Mouse (Mus musculus): Measurements from ENCODE around the gene Esrrb. TPM values are rescaled to one million over a fixed set of nuclear protein-coding genes. Genes with fewer than 3 reads are reported as not detected.
A peak's percentile ranks its signal among the peaks of the same experiment; 100 is the strongest.

Gene Esrrb
- polyA plus RNA-seq, 1 experiment from 2014 or later: 0.21 TPM

GRCm38 (mm10) chr12:86359406-86359805 is 1.5 kb upstream of the Esrrb start:
- H3K4me1 ChIP-seq (replicated peaks; ENCODE audit: control insufficient read depth, insufficient read depth, low read length): peaks cover 9% of the 10 kb centered on the region
- no peak overlapping the region for H3K4me2 ChIP-seq (ENCODE audit: low read depth, low read length)
- H3K36me3 ChIP-seq (ENCODE audit: control insufficient read depth, insufficient read depth, low read length): no peaks in the 10 kb centered on the region
- H3K9ac ChIP-seq (ENCODE audit: low read length): no peak overlapping the region
- 17% methylated on average over 6 of the region's 6 CpGs for WGBS
- H3K27ac ChIP-seq (ENCODE audit: low read length): no peak overlapping the region
- peak; percentile 34; the same call in 1 of the 2 replicates for ATAC-seq (ENCODE audit: low read depth)
- no peak overlapping the region for H3K4me3 ChIP-seq (ENCODE audit: low read length)
- H3K27me3 ChIP-seq (ENCODE audit: control insufficient read depth, insufficient read depth, low read depth, low read length): peaks cover 5% of the 10 kb centered on the region; the same call in 1 of the 2 replicates
- no peaks in the 10 kb centered on the region for H3K9me3 ChIP-seq (ENCODE audit: control insufficient read depth, low read length)

DNA sequence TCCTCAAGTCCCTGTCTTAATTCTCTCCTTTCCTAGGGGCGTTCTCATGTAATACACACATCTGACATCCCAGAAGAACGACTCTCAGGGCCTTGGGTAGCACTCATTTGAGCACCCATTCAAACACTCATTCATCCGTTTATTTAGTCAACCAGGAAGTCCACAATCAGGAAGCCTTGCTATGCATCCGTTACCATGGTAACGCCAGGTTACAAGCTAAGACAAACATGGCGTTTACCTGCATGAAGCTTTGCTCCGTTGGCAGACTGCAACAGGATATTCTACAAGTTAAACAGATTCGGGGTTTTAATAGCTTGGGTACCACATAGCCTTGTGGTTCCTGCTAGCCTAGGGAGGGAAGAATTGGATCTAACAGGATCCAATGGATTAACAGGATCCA is 1.0 kb upstream of the Esrrb start:
- ATAC-seq (ENCODE audit: low read depth): peak; percentile 15; the same call in 1 of the 2 replicates
- no peak overlapping the region for H3K4me3 ChIP-seq (ENCODE audit: low read length)

GRCm38 (mm10) chr12:86364285-86364684 is 3.4 kb downstream of the Esrrb start:
- Histone ChIP-seq H3K4me3 (ENCODE audit: low read length) (no peak overlapping the region), H3K36me3 (ENCODE audit: control insufficient read depth, insufficient read depth, low read length) (no peaks in the 10 kb centered on the region), H3K4me1 (replicated peaks; ENCODE audit: control insufficient read depth, insufficient read depth, low read length) (peaks cover 9% of the 10 kb centered on the region), H3K27me3 (ENCODE audit: control insufficient read depth, insufficient read depth, low read depth, low read length) (peaks cover 5% of the 10 kb centered on the region; the same call in 1 of the 2 replicates), H3K4me2 (ENCODE audit: low read depth, low read length) (no peak overlapping the region), H3K27ac (ENCODE audit: low read length) (no peak overlapping the region), H3K9me3 (ENCODE audit: control insufficient read depth, low read length) (no peaks in the 10 kb centered on the region), H3K9ac (ENCODE audit: low read length) (no peak overlapping the region)
- WGBS: 8% methylated on average over 5 of the region's 5 CpGs
- no peak for ATAC-seq (ENCODE audit: low read depth)

More for the DNA sequence above, 1.0 kb upstream of the Esrrb start:
- Histone ChIP-seq H3K36me3 (ENCODE audit: control insufficient read depth, insufficient read depth, low read length) (no peaks in the 10 kb centered on the region), H3K27me3 (ENCODE audit: control insufficient read depth, insufficient read depth, low read depth, low read length) (peaks cover 5% of the 10 kb centered on the region; the same call in 1 of the 2 replicates), H3K9me3 (ENCODE audit: control insufficient read depth, low read length) (no peaks in the 10 kb centered on the region), H3K4me1 (replicated peaks; ENCODE audit: control insufficient read depth, insufficient read depth, low read length) (peaks cover 9% of the 10 kb centered on the region), H3K9ac (ENCODE audit: low read length) (no peak overlapping the region), H3K4me2 (ENCODE audit: low read depth, low read length) (no peak overlapping the region), H3K27ac (ENCODE audit: low read length) (no peak overlapping the region)
- WGBS: 49% methylated on average over 8 of the region's 8 CpGs

DNA sequence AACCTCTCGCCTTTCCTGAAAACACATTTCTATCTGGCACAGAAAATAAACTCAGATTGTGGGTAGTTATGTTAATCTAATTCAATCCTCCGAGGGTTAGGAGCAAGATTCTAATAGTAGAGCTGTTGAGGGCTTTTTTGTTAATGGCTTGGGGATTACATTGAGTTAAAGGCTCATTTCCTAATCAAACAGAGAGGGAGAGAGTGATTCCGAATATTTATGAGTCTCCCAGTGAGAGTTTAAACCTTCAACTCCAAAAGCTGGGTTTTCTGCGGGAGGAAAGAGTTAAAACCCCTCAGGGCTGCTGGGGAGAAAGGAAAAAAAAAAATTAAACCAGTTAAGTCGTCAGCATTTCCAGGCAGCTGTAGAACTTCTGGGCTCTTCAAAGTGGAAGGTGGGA is 3.8 kb downstream of the Esrrb start:
- H3K27me3 ChIP-seq (ENCODE audit: control insufficient read depth, insufficient read depth, low read depth, low read length): peaks cover 5% of the 10 kb centered on the region; the same call in 1 of the 2 replicates
- 15% methylated on average over 5 of the region's 5 CpGs for WGBS

DNA sequence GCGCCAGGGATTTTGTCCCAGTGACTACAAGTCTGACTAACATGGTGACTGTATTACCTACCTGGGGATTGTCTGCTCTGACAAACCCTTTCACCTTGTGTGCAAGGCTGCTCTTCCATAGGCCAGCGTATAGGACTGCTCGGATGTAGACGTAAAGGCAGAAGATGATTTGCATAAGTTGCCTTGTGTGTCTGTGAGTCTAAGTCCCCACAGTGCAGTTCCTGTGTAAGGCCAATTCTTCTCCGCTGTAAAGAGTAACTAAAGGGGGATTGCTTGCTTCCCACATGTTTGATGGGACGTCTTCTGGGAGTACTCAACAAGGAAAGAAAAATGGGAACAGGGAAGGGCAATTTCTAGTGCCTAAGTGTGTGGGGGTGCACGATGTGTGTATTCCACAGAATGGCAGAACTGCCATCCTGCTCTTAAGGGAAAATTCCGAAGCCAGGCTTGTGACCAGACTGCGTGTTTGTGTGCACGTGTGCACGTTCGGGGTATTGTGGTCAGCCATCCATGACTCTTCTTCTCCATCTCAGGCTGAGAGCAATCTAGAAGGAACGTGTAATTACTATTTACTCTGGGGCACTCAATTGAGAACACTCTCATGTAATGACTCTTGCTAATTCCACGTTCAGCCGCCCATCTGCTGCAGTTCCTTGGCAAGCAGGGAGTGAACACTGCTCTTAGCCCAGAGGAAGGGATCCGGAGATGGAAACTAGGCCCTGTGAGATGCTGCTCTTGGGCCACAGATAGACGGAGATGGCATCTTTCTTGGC is 9.9 kb downstream of the Esrrb start:
- H3K36me3 ChIP-seq (ENCODE audit: control insufficient read depth, insufficient read depth, low read length): no peaks in the 10 kb centered on the region

More for the DNA sequence above, 3.8 kb downstream of the Esrrb start:
- H3K4me2 ChIP-seq (ENCODE audit: low read depth, low read length): no peak overlapping the region
- H3K9ac ChIP-seq (ENCODE audit: low read length): no peak overlapping the region
- H3K36me3 ChIP-seq (ENCODE audit: control insufficient read depth, insufficient read depth, low read length): no peaks in the 10 kb centered on the region
- ATAC-seq (ENCODE audit: low read depth): no peak
- no peaks in the 10 kb centered on the region for H3K9me3 ChIP-seq (ENCODE audit: control insufficient read depth, low read length)
- H3K27ac ChIP-seq (ENCODE audit: low read length): no peak overlapping the region
- peaks cover 9% of the 10 kb centered on the region for H3K4me1 ChIP-seq (replicated peaks; ENCODE audit: control insufficient read depth, insufficient read depth, low read length)
- H3K4me3 ChIP-seq (ENCODE audit: low read length): no peak overlapping the region

GRCm38 (mm10) chr12:86374286-86374685 is 13.4 kb downstream of the Esrrb start:
- Histone ChIP-seq H3K9ac (ENCODE audit: low read length) (no peak overlapping the region), H3K4me2 (ENCODE audit: low read depth, low read length) (no peak overlapping the region), H3K27ac (ENCODE audit: low read length) (no peak overlapping the region), H3K36me3 (ENCODE audit: control insufficient read depth, insufficient read depth, low read length) (no peaks in the 10 kb centered on the region), H3K4me1 (replicated peaks; ENCODE audit: control insufficient read depth, insufficient read depth, low read length) (no peaks in the 10 kb centered on the region), H3K4me3 (ENCODE audit: low read length) (no peak overlapping the region), H3K27me3 (ENCODE audit: control insufficient read depth, insufficient read depth, low read depth, low read length) (peaks cover 2% of the 10 kb centered on the region; the same call in 1 of the 2 replicates), H3K9me3 (ENCODE audit: control insufficient read depth, low read length) (no peaks in the 10 kb centered on the region)
- WGBS: 64% methylated on average over 8 of the region's 8 CpGs
- ATAC-seq (ENCODE audit: low read depth): no peak

More for the DNA sequence above, 9.9 kb downstream of the Esrrb start:
- WGBS: 82% methylated on average over 17 of the region's 17 CpGs
- no peak overlapping the region for H3K4me3 ChIP-seq (ENCODE audit: low read length)
- ATAC-seq (ENCODE audit: low read depth): no peak
- H3K4me1 ChIP-seq (replicated peaks; ENCODE audit: control insufficient read depth, insufficient read depth, low read length): no peaks in the 10 kb centered on the region
- no peak overlapping the region for H3K4me2 ChIP-seq (ENCODE audit: low read depth, low read length)
- no peak overlapping the region for H3K9ac ChIP-seq (ENCODE audit: low read length)
- no peaks in the 10 kb centered on the region for H3K9me3 ChIP-seq (ENCODE audit: control insufficient read depth, low read length)
- H3K27me3 ChIP-seq (ENCODE audit: control insufficient read depth, insufficient read depth, low read depth, low read length): no peaks in the 10 kb centered on the region
- H3K27ac ChIP-seq (ENCODE audit: low read length): no peak overlapping the region

DNA sequence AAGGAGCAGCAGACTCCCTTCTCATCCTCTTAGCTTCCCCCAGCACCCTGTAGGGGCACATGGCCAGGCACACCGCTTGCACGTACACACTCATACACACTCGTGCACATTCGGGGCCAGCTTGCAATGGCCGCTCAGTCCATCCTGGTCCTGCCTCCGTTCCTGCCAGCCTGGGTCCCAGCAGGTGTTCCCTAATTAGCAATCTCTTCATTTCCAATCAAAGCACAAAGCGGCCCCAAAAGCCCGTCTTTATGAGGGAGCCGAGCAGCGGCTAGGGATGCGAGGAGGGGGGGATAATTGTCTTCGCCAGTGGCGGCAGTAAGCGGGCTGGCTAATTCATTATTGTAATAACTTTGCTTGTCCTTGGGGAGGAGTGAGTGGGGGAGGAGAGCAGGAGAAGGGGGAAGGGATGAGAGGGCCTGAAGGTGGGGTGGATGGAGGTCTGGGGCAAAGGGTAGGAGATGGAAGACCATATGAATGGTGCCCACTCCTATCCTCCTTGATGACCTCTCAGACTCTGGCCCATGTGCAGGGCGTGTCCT is 18.8 kb downstream of the Esrrb start:
- no peak overlapping the region for H3K27ac ChIP-seq (ENCODE audit: low read length)
- peaks cover 3% of the 10 kb centered on the region; the same call in 1 of the 2 replicates for H3K27me3 ChIP-seq (ENCODE audit: control insufficient read depth, insufficient read depth, low read depth, low read length)
- H3K9ac ChIP-seq (ENCODE audit: low read length): no peak overlapping the region
- no peaks in the 10 kb centered on the region for H3K4me1 ChIP-seq (replicated peaks; ENCODE audit: control insufficient read depth, insufficient read depth, low read length)
- ATAC-seq (ENCODE audit: low read depth): no peak
- 29% methylated on average over 15 of the region's 15 CpGs for WGBS
- H3K4me3 ChIP-seq (ENCODE audit: low read length): no peak overlapping the region
- no peak overlapping the region for H3K4me2 ChIP-seq (ENCODE audit: low read depth, low read length)
- no peaks in the 10 kb centered on the region for H3K9me3 ChIP-seq (ENCODE audit: control insufficient read depth, low read length)
- no peaks in the 10 kb centered on the region for H3K36me3 ChIP-seq (ENCODE audit: control insufficient read depth, insufficient read depth, low read length)

DNA sequence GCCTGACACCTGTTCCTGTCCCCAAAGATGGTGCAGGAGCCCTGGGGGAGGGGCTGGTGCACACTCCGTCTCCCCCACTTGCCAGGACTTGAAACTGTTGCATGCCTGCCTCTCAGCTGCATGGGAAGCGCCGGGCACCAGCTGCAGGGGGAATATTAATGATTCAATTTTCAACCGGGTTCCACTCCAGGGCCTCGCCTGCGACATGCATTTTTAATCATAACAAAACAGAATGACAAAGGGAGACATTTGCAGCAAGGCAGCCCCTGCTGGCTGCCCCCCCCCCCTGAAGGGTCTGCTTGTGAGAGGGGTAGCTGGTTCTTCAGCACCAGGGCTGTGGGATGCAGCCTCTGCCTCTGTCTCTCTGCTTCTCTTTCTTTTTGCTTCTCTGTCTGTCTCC is 22.9 kb downstream of the Esrrb start:
- H3K4me2 ChIP-seq (ENCODE audit: low read depth, low read length): no peak overlapping the region
- ATAC-seq (ENCODE audit: low read depth): no peak
- peaks cover 3% of the 10 kb centered on the region; the same call in 1 of the 2 replicates for H3K27me3 ChIP-seq (ENCODE audit: control insufficient read depth, insufficient read depth, low read depth, low read length)
- 19% methylated on average over 6 of the region's 6 CpGs for WGBS
- H3K27ac ChIP-seq (ENCODE audit: low read length): no peak overlapping the region
- H3K4me3 ChIP-seq (ENCODE audit: low read length): no peak overlapping the region
- no peaks in the 10 kb centered on the region for H3K36me3 ChIP-seq (ENCODE audit: control insufficient read depth, insufficient read depth, low read length)
- H3K4me1 ChIP-seq (replicated peaks; ENCODE audit: control insufficient read depth, insufficient read depth, low read length): no peaks in the 10 kb centered on the region
- no peak overlapping the region for H3K9ac ChIP-seq (ENCODE audit: low read length)
- H3K9me3 ChIP-seq (ENCODE audit: control insufficient read depth, low read length): no peaks in the 10 kb centered on the region

DNA sequence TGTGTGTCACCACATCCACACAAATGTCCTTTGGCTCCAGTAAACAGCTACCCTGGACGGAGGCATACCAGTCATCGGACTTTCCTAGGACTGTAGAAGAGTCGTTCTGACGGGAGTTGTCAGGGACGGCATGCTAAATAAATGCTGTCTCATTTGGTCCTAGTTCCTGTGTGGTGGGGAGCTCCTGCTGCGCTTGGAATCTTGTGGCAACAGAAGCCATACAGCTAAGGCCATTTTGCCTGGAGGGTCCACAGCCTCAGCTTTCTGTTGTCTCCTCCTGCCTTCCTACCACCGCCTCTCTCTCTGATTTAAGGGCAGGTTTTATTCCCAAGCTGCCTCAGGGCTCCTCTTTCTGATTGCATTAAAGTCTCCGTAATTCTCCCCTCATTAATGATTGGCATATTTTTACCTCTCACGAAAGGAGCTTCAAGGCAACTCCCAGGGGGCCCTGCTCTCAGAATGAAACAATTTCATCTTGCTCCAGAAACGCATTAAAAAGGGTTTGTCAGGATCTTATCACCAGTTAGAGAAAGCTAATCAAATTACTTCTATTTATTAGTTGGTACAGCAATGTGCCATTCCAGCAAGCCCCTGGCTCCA is 26.9 kb downstream of the Esrrb start:
- 65% methylated on average over 10 of the region's 10 CpGs for WGBS
- H3K27ac ChIP-seq (ENCODE audit: low read length): no peak overlapping the region
- no peaks in the 10 kb centered on the region for H3K36me3 ChIP-seq (ENCODE audit: control insufficient read depth, insufficient read depth, low read length)
- no peaks in the 10 kb centered on the region for H3K4me1 ChIP-seq (replicated peaks; ENCODE audit: control insufficient read depth, insufficient read depth, low read length)
- H3K9ac ChIP-seq (ENCODE audit: low read length): no peak overlapping the region
- H3K27me3 ChIP-seq (ENCODE audit: control insufficient read depth, insufficient read depth, low read depth, low read length): no peaks in the 10 kb centered on the region
- no peaks in the 10 kb centered on the region for H3K9me3 ChIP-seq (ENCODE audit: control insufficient read depth, low read length)
- ATAC-seq (ENCODE audit: low read depth): no peak
- no peak overlapping the region for H3K4me3 ChIP-seq (ENCODE audit: low read length)
- H3K4me2 ChIP-seq (ENCODE audit: low read depth, low read length): no peak overlapping the region
